Comparison of ENCODE assay signal across 8 mouse cellular contexts in genomic region chr11:49712555-49713335, GRCm38 (mm10). TPM values are rescaled to one million over a fixed set of nuclear protein-coding genes. Genes with fewer than 3 reads are reported as not detected.
DNase-seq lines count a peak whose midpoint lies in the region; ATAC-seq and TF ChIP-seq lines count a peak whose summit lies in the region.

Gene Cnot6, minus strand, starts transcription at chr11:49712723.

- H3K4me1 ChIP-seq in erythroblast, embryonic 14.5 days (ENCODE audit: control insufficient read depth), result peaks cover 49% of the 10 kb centered on the region
- peaks cover 17% of the 10 kb centered on the region for H3K4me1 ChIP-seq in heart, embryonic 11.5 days (ENCODE audit: control insufficient read depth, insufficient read depth, low read length)
- H3K4me1 ChIP-seq in kidney, embryonic 16.5 days (ENCODE audit: insufficient read depth, low read length), result peaks cover 32% of the 10 kb centered on the region
- H3K4me1 ChIP-seq in liver, adult 2 months (ENCODE audit: control insufficient read depth, insufficient read depth, low read length), result peaks cover 8% of the 10 kb centered on the region

- H3K27ac ChIP-seq in heart, embryonic 11.5 days (ENCODE audit: low read depth, low read length), result peak within 1 kb of the TSS; percentile 97
- H3K27ac ChIP-seq in kidney, embryonic 16.5 days (ENCODE audit: low read length), result peak within 1 kb of the TSS; percentile 94
- peak within 1 kb of the TSS; percentile 57 for H3K27ac ChIP-seq in liver, adult 2 months (replicated peaks; ENCODE audit: insufficient read depth, low read depth, low read length)

- peaks cover 8% of the 10 kb centered on the region for H3K36me3 ChIP-seq in C2C12 (ENCODE audit: control insufficient read depth, insufficient read depth)
- peaks cover 33% of the 10 kb centered on the region for H3K36me3 ChIP-seq in erythroblast, embryonic 14.5 days (ENCODE audit: control insufficient read depth)
- H3K36me3 ChIP-seq in heart, embryonic 11.5 days (ENCODE audit: control insufficient read depth, insufficient read depth, low read length), result no peaks in the 10 kb centered on the region
- no peaks in the 10 kb centered on the region for H3K36me3 ChIP-seq in kidney, embryonic 16.5 days (ENCODE audit: insufficient read depth, low read length)
- H3K36me3 ChIP-seq in liver, adult 2 months (ENCODE audit: control insufficient read depth, insufficient read depth, low read length), result no peaks in the 10 kb centered on the region
- H3K36me3 ChIP-seq in myocyte (ENCODE audit: control insufficient read depth, insufficient read depth), result no peaks in the 10 kb centered on the region
- H3K36me3 ChIP-seq in splenic B cell, adult 2 months (ENCODE audit: control insufficient read depth, insufficient read depth, low read length, poor library complexity, severe bottlenecking), result no peaks in the 10 kb centered on the region

- no peak for TF ChIP-seq CTCF in C2C12 (IDR thresholded peaks at IDR 0.05; ENCODE audit: control insufficient read depth, insufficient read depth, insufficient read length)
- no peak for TF ChIP-seq CTCF in brain, embryonic 14.5 days (IDR thresholded peaks at IDR 0.05; ENCODE audit: borderline replicate concordance, extremely low read depth, insufficient read depth, insufficient read length)
- TF ChIP-seq CTCF in liver, adult 2 months (IDR thresholded peaks at IDR 0.05; ENCODE audit: low read depth, low read length), result no peak

- H3K79me3 ChIP-seq in C2C12 (ENCODE audit: low read depth), result peaks cover 43% of the 10 kb centered on the region

- H3K4me2 ChIP-seq in heart, embryonic 11.5 days, result peak within 1 kb of the TSS; percentile 76
- H3K4me2 ChIP-seq in kidney, embryonic 16.5 days (replicated peaks; ENCODE audit: low read depth, low read length), result peak within 1 kb of the TSS; percentile 72
- H3K4me2 ChIP-seq in myocyte (ENCODE audit: low read depth), result peak within 1 kb of the TSS; percentile 95

- peak within 1 kb of the TSS; percentile 99 for H3K9ac ChIP-seq in heart, embryonic 11.5 days (ENCODE audit: low read depth, low read length)
- H3K9ac ChIP-seq in kidney, embryonic 16.5 days (replicated peaks; ENCODE audit: low read length), result peak within 1 kb of the TSS; percentile 99
- H3K9ac ChIP-seq in liver, adult 2 months (ENCODE audit: low read depth, low read length), result peak within 1 kb of the TSS; percentile 98

- H3K27me3 ChIP-seq in C2C12 (ENCODE audit: control insufficient read depth, insufficient read depth, insufficient read length) (no peaks in the 10 kb centered on the region), myocyte (ENCODE audit: control insufficient read depth, insufficient read depth, insufficient read length) (no peaks in the 10 kb centered on the region)
- no peaks in the 10 kb centered on the region for H3K27me3 ChIP-seq in erythroblast, embryonic 14.5 days (ENCODE audit: control insufficient read depth)
- no peaks in the 10 kb centered on the region for H3K27me3 ChIP-seq in heart, embryonic 11.5 days (ENCODE audit: control insufficient read depth, insufficient read depth, low read length)
- H3K27me3 ChIP-seq in kidney, embryonic 16.5 days (ENCODE audit: insufficient read depth, low read length), result no peaks in the 10 kb centered on the region
- H3K27me3 ChIP-seq in liver, adult 2 months (ENCODE audit: control insufficient read depth, insufficient read depth, low read length), result no peaks in the 10 kb centered on the region
- no peaks in the 10 kb centered on the region for H3K27me3 ChIP-seq in splenic B cell, adult 2 months (ENCODE audit: control insufficient read depth, insufficient read depth, low read length, poor library complexity, severe bottlenecking)

- H3K79me2 ChIP-seq in C2C12 (ENCODE audit: control insufficient read depth, insufficient read depth) (peaks cover 47% of the 10 kb centered on the region), myocyte (ENCODE audit: control insufficient read depth, insufficient read depth) (peaks cover 44% of the 10 kb centered on the region)
- peaks cover 17% of the 10 kb centered on the region for H3K79me2 ChIP-seq in liver, adult 2 months (ENCODE audit: control insufficient read depth, insufficient read depth, low read length)

- WGBS in heart, embryonic 11.5 days (ENCODE audit: insufficient replicate concordance), result under 1% methylated on average over 63 of the region's 65 CpGs
- 0% methylated on average over 46 of the region's 65 CpGs for WGBS in kidney, embryonic 16.5 days
- 2% methylated on average over 61 of the region's 65 CpGs for WGBS in liver, adult 2 months

- peak within 1 kb of the TSS; percentile 88 for H3ac ChIP-seq in C2C12 (ENCODE audit: control insufficient read depth, insufficient read length, low read depth)
- peak within 1 kb of the TSS; percentile 84 for H3ac ChIP-seq in myocyte (ENCODE audit: control insufficient read depth, insufficient read length)

- H3K4me3 ChIP-seq in C2C12 (ENCODE audit: insufficient read depth, poor library complexity, severe bottlenecking) (peak within 1 kb of the TSS; percentile 99), myocyte (peak within 1 kb of the TSS; percentile 39)
- H3K4me3 ChIP-seq in erythroblast, embryonic 14.5 days (replicated peaks), result peak within 1 kb of the TSS; percentile 88
- peak within 1 kb of the TSS; percentile 69 for H3K4me3 ChIP-seq in heart, embryonic 11.5 days (ENCODE audit: low read depth, low read length)
- H3K4me3 ChIP-seq in kidney, embryonic 16.5 days (ENCODE audit: low read length), result peak within 1 kb of the TSS; percentile 95
- H3K4me3 ChIP-seq in liver, adult 2 months (ENCODE audit: insufficient read depth, low read depth, low read length), result peak within 1 kb of the TSS; percentile 81

- DNase-seq in brain, embryonic 14.5 days (ENCODE audit: low read depth), result peak; percentile 99
- peak; percentile 85 for DNase-seq in liver, adult 2 months (ENCODE audit: extremely low read depth, low read depth, low spot score)
- DNase-seq in splenic B cell, adult 2 months (ENCODE audit: low read depth, low spot score), result peak; percentile 98

- H3K9me3 ChIP-seq in erythroblast, embryonic 14.5 days (ENCODE audit: control insufficient read depth, low read length), result no peaks in the 10 kb centered on the region
- H3K9me3 ChIP-seq in heart, embryonic 11.5 days (replicated peaks; ENCODE audit: control insufficient read depth, low read length), result no peaks in the 10 kb centered on the region
- H3K9me3 ChIP-seq in kidney, embryonic 16.5 days (ENCODE audit: low read length), result no peaks in the 10 kb centered on the region

- peak; percentile 75 for TF ChIP-seq POLR2A in brain, embryonic 14.5 days (IDR thresholded peaks at IDR 0.05; ENCODE audit: borderline replicate concordance, extremely low read depth, insufficient read depth, insufficient read length, poor library complexity, severe bottlenecking)
- TF ChIP-seq POLR2A in liver, adult 2 months (IDR thresholded peaks at IDR 0.05; ENCODE audit: extremely low read depth, insufficient read depth, low read length), result no peak
- TF ChIP-seq POLR2A in myocyte (IDR thresholded peaks at IDR 0.05; ENCODE audit: insufficient read length, low read depth), result peak; percentile 71

- peak; percentile 95 for ATAC-seq in heart, embryonic 11.5 days (replicated peaks; ENCODE audit: insufficient number of reproducible peaks, low FRiP score, low TSS enrichment)
- ATAC-seq in kidney, embryonic 16.5 days (ENCODE audit: low FRiP score, low TSS enrichment), result peak; percentile 97

TF ChIP-seq in C2C12, 6 proteins besides CTCF, POLR2A, EP300 and RAD21:
- no peak for TF ChIP-seq FOSL1 (IDR thresholded peaks at IDR 0.05; ENCODE audit: insufficient read depth, low read length, poor library complexity, severe bottlenecking)
- no peak for TF ChIP-seq MYOG (IDR thresholded peaks at IDR 0.05; ENCODE audit: control insufficient read depth, extremely low read depth, insufficient read length)
- TF ChIP-seq CEBPB (IDR thresholded peaks at IDR 0.05; ENCODE audit: low read depth), result no peak
- no peak for TF ChIP-seq MYOD1 (IDR thresholded peaks at IDR 0.05; ENCODE audit: control insufficient read depth, insufficient read length, low read depth)
- TF ChIP-seq MAX (IDR thresholded peaks at IDR 0.05), result peak; percentile 68
- no peak for TF ChIP-seq USF1 (IDR thresholded peaks at IDR 0.05; ENCODE audit: low read depth)
TF ChIP-seq in C2C12: peak in this region for 1.

TF ChIP-seq in myocyte, 11 proteins besides CTCF, POLR2A, EP300 and RAD21:
- TF ChIP-seq MYOG (IDR thresholded peaks at IDR 0.05; ENCODE audit: control insufficient read depth in 1 of 3, insufficient read depth in 1 of 3, insufficient read length in 2 of 3, low read depth in 2 of 3) (peak in 1 of 3 experiments; percentile 20), E2F4 (IDR thresholded peaks at IDR 0.05; ENCODE audit: insufficient read depth) (peak; percentile 72), POLR2AphosphoS2 (IDR thresholded peaks at IDR 0.05; ENCODE audit: insufficient read length, low read depth) (no peak)

RNA-seq across cellular contexts. Expression of gene Cnot6, which starts in this region (rescaled TPM):
- polyA plus RNA-seq in C2C12 (2012; fragmentation: generic; extraction: Trizol) (20.4 TPM), myocyte (2012; fragmentation: generic; extraction: Trizol) (12.1 TPM)
- 72.9 and 74.3 TPM in 2 replicates for polyA plus RNA-seq in brain, embryonic 14.5 days (2012; rRNA removed)
- 0.94 and 0.95 TPM in 2 replicates for polyA plus RNA-seq in erythroblast, embryonic 14.5 days (2012)
- 35.5 and 38.7 TPM in 2 replicates for polyA plus RNA-seq in heart, embryonic 11.5 days (2014; fragmentation: Nextera tagmentation; extraction: Ambion mirVana)
- polyA plus RNA-seq in kidney, embryonic 16.5 days (2015; fragmentation: Nextera tagmentation; extraction: Ambion mirVana), result 53.7 and 65.7 TPM in 2 replicates
- total RNA-seq in liver, adult 2 months (2014; rRNA removed), result 20.7 and 22.8 TPM in 2 replicates
- polyA plus RNA-seq in liver, adult 2 months (2012; rRNA removed), result 6.0 and 6.4 TPM in 2 replicates

Comparison
In these comparisons a context has a peak if more than half of its experiments do, and no peak if none do; other contexts are left out.
1. Peak in every context shown above with its lines: DNase-seq, ATAC-seq, H3K4me3 ChIP-seq and H3K27ac ChIP-seq.
2. H3K4me3 ChIP-seq: peak in every context shown above with its lines; median percentile 99 in C2C12; 95 in kidney, embryonic 16.5 days; 88 in erythroblast, embryonic 14.5 days; 81 in liver, adult 2 months; 69 in heart, embryonic 11.5 days; 39 in myocyte.